Mouse (Mus musculus) hindbrain, embryonic 10.5 days (tissue): Measurements from ENCODE around the gene Olfr531. TPM values are rescaled to one million over a fixed set of nuclear protein-coding genes. Genes with fewer than 3 reads are reported as not detected.

Experiments
- DNase-seq: peaks from one replicate; pipeline ENCODE4 v3.0.0-alpha.2; 2017; ENCODE audit warnings: low spot score
- H3K27ac ChIP-seq: fragments of 300-500 bp; sonication (generic); 2 replicates; pipeline ENCODE4 v1.5.1; 2016; ENCODE audit warnings: mild to moderate bottlenecking, moderate library complexity
- H3K27me3 ChIP-seq: fragments of 300-500 bp; sonication (generic); 2 replicates; pipeline ENCODE4 v1.6.1; 2016; ENCODE audit warnings: mild to moderate bottlenecking; ENCODE audit not compliant: poor library complexity, insufficient read depth, severe bottlenecking
- H3K36me3 ChIP-seq: fragments of 300-500 bp; sonication (generic); 2 replicates; pipeline ENCODE4 v1.6.1; 2016; ENCODE audit warnings: mild to moderate bottlenecking, moderate library complexity
- H3K4me1 ChIP-seq: fragments of 300-500 bp; sonication (generic); replicated peaks from 2 replicates; pipeline ENCODE4 v1.6.1; 2016; ENCODE audit warnings: mild to moderate bottlenecking
- H3K4me3 ChIP-seq: fragments of 300-500 bp; sonication (generic); 2 replicates; pipeline ENCODE4 v1.5.1; 2016; ENCODE audit warnings: mild to moderate bottlenecking, moderate library complexity
- H3K9me3 ChIP-seq: fragments of 300-500 bp; sonication (generic); 2 replicates; pipeline ENCODE4 v1.6.1; 2016; ENCODE audit warnings: mild to moderate bottlenecking, moderate library complexity
- WGBS: fragments of 180-500 bp; shearing (Covaris S2); methylation state at CpG from one replicate; pipeline ENCODE4 v1.1.7; 2016; 5-methylcytosine and 5-hydroxymethylcytosine counted together
- polyA plus RNA-seq: library from polyadenylated mRNA; unstranded; fragments of >200 nt; fragmentation: Nextera tagmentation; extraction: Ambion mirVana; gene quantifications from 2 replicates; pipeline ENCODE4 v1.2.1, GENCODE M21; 2016

The Olfr531 gene
- not detected in 2 replicates for polyA plus RNA-seq

DNA sequence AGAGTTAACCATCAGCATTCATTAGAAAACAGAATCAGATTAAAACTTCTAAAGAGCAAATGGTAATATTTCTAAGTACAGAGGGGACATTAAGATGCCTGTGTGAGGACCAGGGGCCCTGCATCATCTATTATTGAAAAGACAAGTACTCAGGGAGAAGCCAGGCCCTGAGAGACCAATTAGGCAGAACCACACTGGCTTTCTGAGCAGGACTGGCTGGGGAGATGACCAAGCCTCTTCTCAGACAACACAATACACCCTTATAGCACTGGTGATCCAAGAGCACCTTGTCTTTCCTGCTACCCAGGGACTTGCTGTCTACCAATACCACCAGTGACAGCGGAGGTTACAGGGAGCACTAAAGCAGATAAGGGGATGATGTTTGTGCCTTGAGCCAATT, at the start of gene Olfr531:
Olfr531 (minus strand) TSS at position 101 of the 400 bp plus-strand sequence.
- no peaks in the 10 kb centered on the region for H3K9me3 ChIP-seq
- 91% methylated on average over 1 of the region's 1 CpGs for WGBS
- no peak within 1 kb of the TSS for H3K27ac ChIP-seq
- DNase-seq: no peak
- H3K36me3 ChIP-seq: no peaks in the 10 kb centered on the region
- no peak within 1 kb of the TSS for H3K4me3 ChIP-seq
- H3K27me3 ChIP-seq: no peaks in the 10 kb centered on the region
- H3K4me1 ChIP-seq: no peaks in the 10 kb centered on the region

DNA sequence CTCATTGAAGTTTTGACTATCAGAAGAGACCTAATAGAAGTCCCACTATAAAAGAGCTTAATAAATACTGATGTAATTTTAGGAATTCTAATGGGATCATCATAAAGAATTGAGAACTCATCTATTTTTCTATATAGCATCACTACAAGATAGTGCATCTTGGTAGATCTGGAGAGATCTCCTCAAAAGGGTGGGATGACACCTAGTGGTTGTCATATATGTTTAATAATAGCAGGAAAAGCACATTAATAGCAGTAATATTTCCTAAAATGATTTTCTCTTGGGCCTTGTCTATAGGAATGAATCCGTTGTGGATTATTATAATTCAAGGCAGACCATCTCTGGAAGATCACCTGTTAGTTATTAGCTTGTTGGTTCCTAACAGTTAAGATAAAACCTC, 40.4 kb upstream of the Olfr531 start:
- H3K36me3 ChIP-seq: no peaks in the 10 kb centered on the region
- no peak for DNase-seq
- H3K4me1 ChIP-seq: no peaks in the 10 kb centered on the region
- H3K27me3 ChIP-seq: no peaks in the 10 kb centered on the region
- no peak overlapping the region for H3K27ac ChIP-seq
- no peaks in the 10 kb centered on the region for H3K9me3 ChIP-seq
- no peak overlapping the region for H3K4me3 ChIP-seq
- 86% methylated on average over 1 of the region's 1 CpGs for WGBS

GRCm38 (mm10) chr7:140421539-140421938, 18.8 kb upstream of the Olfr531 start, which contains the start of gene Olfr532:
Olfr532 (minus strand) TSS chr7:140421639.
- no peaks in the 10 kb centered on the region for H3K27me3 ChIP-seq
- DNase-seq: no peak
- H3K4me3 ChIP-seq: no peak within 1 kb of the TSS
- H3K27ac ChIP-seq: no peak within 1 kb of the TSS
- 87% methylated on average over 1 of the region's 1 CpGs for WGBS
- H3K36me3 ChIP-seq: no peaks in the 10 kb centered on the region
- no peaks in the 10 kb centered on the region for H3K4me1 ChIP-seq
- no peaks in the 10 kb centered on the region for H3K9me3 ChIP-seq

DNA sequence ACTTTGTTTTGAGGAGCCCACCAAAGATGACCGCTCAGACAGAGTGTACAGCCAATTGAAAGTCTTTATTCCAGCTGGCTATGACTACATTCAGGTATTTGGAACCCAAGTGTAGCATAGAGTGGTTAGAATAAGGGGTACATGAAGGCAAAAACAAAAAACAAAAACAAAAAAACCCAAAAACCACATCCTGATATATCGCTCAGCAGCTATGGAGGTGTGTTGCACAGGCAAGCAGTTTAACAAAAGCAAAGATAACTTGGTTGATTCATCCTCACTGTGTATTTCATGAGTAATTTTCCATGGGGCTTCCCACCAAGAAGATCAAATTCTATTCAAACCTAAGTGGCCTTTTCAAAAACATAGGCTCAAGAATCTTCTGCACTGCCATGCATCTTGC, 25.8 kb downstream of the Olfr531 start:
- WGBS: 88% methylated on average over 2 of the region's 2 CpGs
- no peaks in the 10 kb centered on the region for H3K9me3 ChIP-seq
- H3K27me3 ChIP-seq: no peaks in the 10 kb centered on the region
- DNase-seq: no peak
- H3K4me3 ChIP-seq: no peak overlapping the region
- no peak overlapping the region for H3K27ac ChIP-seq
- H3K36me3 ChIP-seq: no peaks in the 10 kb centered on the region
- no peaks in the 10 kb centered on the region for H3K4me1 ChIP-seq

GRCm38 (mm10) chr7:140376231-140376630, 26.5 kb downstream of the Olfr531 start, which contains the start of gene Olfr530:
Olfr530 (minus strand) TSS chr7:140376331.
- WGBS: 61% methylated on average over 1 of the region's 1 CpGs
- no peaks in the 10 kb centered on the region for H3K36me3 ChIP-seq

DNA sequence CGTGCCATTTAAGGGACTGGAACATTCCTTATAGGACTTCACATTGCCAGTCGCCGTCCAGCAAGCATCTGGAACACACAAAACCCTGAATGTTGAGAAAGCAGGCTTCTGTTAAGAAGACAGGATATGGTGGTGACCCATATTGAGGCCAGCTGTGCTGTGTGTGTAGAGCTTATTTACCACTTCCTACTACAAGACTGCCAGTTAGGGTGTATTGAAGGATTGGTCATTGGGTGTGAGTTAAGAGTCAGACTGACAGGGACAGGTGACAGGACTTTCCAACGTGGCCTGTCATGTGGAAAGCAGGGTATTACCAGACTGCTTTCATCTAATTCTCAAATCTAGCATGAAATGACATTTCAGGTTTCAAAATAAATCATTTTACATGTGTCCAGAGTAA, 28.4 kb downstream of the Olfr531 start:
- Histone ChIP-seq H3K4me3 (no peak overlapping the region), H3K27me3 (no peaks in the 10 kb centered on the region), H3K27ac (no peak overlapping the region), H3K36me3 (no peaks in the 10 kb centered on the region), H3K9me3 (no peaks in the 10 kb centered on the region), H3K4me1 (no peaks in the 10 kb centered on the region)
- WGBS: 80% methylated on average over 4 of the region's 4 CpGs
- no peak for DNase-seq

More at GRCm38 (mm10) chr7:140376231-140376630, 26.5 kb downstream of the Olfr531 start, which contains the start of gene Olfr530:
- H3K9me3 ChIP-seq: no peaks in the 10 kb centered on the region
- DNase-seq: no peak
- no peaks in the 10 kb centered on the region for H3K4me1 ChIP-seq
- no peaks in the 10 kb centered on the region for H3K27me3 ChIP-seq
- H3K27ac ChIP-seq: no peak within 1 kb of the TSS
- no peak within 1 kb of the TSS for H3K4me3 ChIP-seq

DNA sequence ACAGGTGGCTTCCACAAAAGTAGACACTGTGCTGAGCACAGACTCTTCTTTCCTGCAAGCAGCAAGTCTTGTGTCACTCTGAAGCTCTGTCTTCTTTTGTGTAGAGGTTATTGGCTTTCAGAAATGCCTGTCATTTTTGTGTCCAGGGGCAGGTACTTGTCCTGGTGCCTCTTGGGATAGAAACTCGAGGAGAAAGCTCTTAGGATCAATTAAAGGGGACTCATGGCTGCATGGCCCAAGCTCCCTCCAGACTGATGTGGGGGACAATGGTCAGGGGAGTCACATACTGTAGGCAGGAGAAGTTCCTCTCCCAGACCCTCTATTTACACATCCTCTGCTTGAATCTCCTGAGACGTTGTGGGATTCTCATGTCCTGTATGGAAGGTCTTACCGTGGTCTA, 41.1 kb downstream of the Olfr531 start, which contains the start of gene Olfr60:
Olfr60 (minus strand) TSS at position 101 of the 400 bp plus-strand sequence.
- no peak within 1 kb of the TSS for H3K27ac ChIP-seq
- H3K4me3 ChIP-seq: no peak within 1 kb of the TSS
- no peaks in the 10 kb centered on the region for H3K27me3 ChIP-seq
- H3K36me3 ChIP-seq: no peaks in the 10 kb centered on the region
- 74% methylated on average over 3 of the region's 3 CpGs for WGBS
- H3K9me3 ChIP-seq: no peaks in the 10 kb centered on the region
- no peak for DNase-seq
- H3K4me1 ChIP-seq: no peaks in the 10 kb centered on the region

Other genes starting within 250 kb of the Olfr531 start
- 0.46 and 1.4 TPM in 2 replicates for gene Sprn, start 248.0 kb downstream of the Olfr531 start, polyA plus RNA-seq
- not detected in 2 replicates for gene Olfr522, start 238.2 kb downstream of the Olfr531 start, polyA plus RNA-seq
- not detected in 2 replicates for gene Olfr523, start 229.7 kb downstream of the Olfr531 start, polyA plus RNA-seq
- gene Olfr524, start 197.0 kb downstream of the Olfr531 start, polyA plus RNA-seq: not detected in 2 replicates
- gene Cd163l1, start 184.7 kb downstream of the Olfr531 start, polyA plus RNA-seq: not detected in 2 replicates
- not detected in 2 replicates for gene 5830411N06Rik, start 155.6 kb downstream of the Olfr531 start, polyA plus RNA-seq
- not detected in 2 replicates for gene Olfr525, start 82.1 kb downstream of the Olfr531 start, polyA plus RNA-seq
- not detected in 2 replicates for gene Olfr527, start 68.9 kb downstream of the Olfr531 start, polyA plus RNA-seq
- not detected in 2 replicates for gene Olfr60, start 41.2 kb downstream of the Olfr531 start, polyA plus RNA-seq
- not detected in 2 replicates for gene Olfr530, start 26.6 kb downstream of the Olfr531 start, polyA plus RNA-seq
- not detected in 2 replicates for gene Olfr532, start 18.7 kb upstream of the Olfr531 start, polyA plus RNA-seq
- gene Olfr533, start 60.5 kb upstream of the Olfr531 start, polyA plus RNA-seq: not detected in 2 replicates
- gene Olfr535, start 81.3 kb upstream of the Olfr531 start, polyA plus RNA-seq: not detected in 2 replicates
- gene Olfr536, start 104.5 kb upstream of the Olfr531 start, polyA plus RNA-seq: not detected in 2 replicates
- not detected in 2 replicates for gene Olfr538, start 165.0 kb upstream of the Olfr531 start, polyA plus RNA-seq
- not detected in 2 replicates for gene Olfr46, start 198.4 kb upstream of the Olfr531 start, polyA plus RNA-seq
- gene Olfr61, start 226.1 kb upstream of the Olfr531 start, polyA plus RNA-seq: not detected in 2 replicates
- gene Olfr53, start 243.5 kb upstream of the Olfr531 start, polyA plus RNA-seq: not detected in 2 replicates